Mouse (Mus musculus) granulocyte monocyte progenitor cell, adult 5-6 weeks (primary cell): ENCODE measurements at regions not wholly inside any gene's neighbourhood (a gene's known extent, or its start where the extent isn't known, plus 50 kb on each side); places are given as distances from the start of the nearest gene placed in this dataset.

Source experiments
- ATAC-seq: replicated peaks from 2 replicates; pipeline ENCODE4 v1.8.0; 2016; ENCODE audit warnings: mild to moderate bottlenecking, moderate TSS enrichment, inconsistent platforms; ENCODE audit not compliant: poor library complexity, severe bottlenecking

GRCm38 (mm10) chr5:64709146-64709545 is 94.0 kb upstream of the Klf3 start:
- ATAC-seq, result peak; percentile 30; the same call in 1 of the 2 replicates

- ATAC-seq, result no peak
Observed at GRCm38 (mm10) chr5:64710236-64710635, 93.0 kb upstream of the Klf3 start.

- no peak for ATAC-seq
Observed at GRCm38 (mm10) chr5:64710968-64711367, 92.2 kb upstream of the Klf3 start.

- no peak for ATAC-seq
Observed at GRCm38 (mm10) chr5:64714221-64714653, 89.0 kb upstream of the Klf3 start.

- ATAC-seq, result no peak
Observed at GRCm38 (mm10) chr5:64714710-64715109, 88.5 kb upstream of the Klf3 start.

- peak; percentile 56; the same call in 1 of the 2 replicates for ATAC-seq
Observed at GRCm38 (mm10) chr5:64716551-64716950, 86.6 kb upstream of the Klf3 start.

GRCm38 (mm10) chr5:64722211-64722610 is 81.0 kb upstream of the Klf3 start:
- no peak for ATAC-seq

GRCm38 (mm10) chr5:64727847-64728246 is 75.3 kb upstream of the Klf3 start:
- no peak for ATAC-seq

GRCm38 (mm10) chr5:64732356-64732755 is 70.8 kb upstream of the Klf3 start:
- ATAC-seq, result no peak

- no peak for ATAC-seq
Observed at GRCm38 (mm10) chr5:64736985-64737384, 66.2 kb upstream of the Klf3 start.

- ATAC-seq, result no peak
Observed at GRCm38 (mm10) chr5:64738096-64738780, 65.0 kb upstream of the Klf3 start.

GRCm38 (mm10) chr5:64738781-64739310 is 64.3 kb upstream of the Klf3 start:
- ATAC-seq, result no peak

- no peak for ATAC-seq
Observed at GRCm38 (mm10) chr5:64739311-64740261, 63.6 kb upstream of the Klf3 start.

GRCm38 (mm10) chr5:64744041-64744440 is 59.1 kb upstream of the Klf3 start:
- ATAC-seq, result no peak

GRCm38 (mm10) chr5:64744455-64744854 is 58.7 kb upstream of the Klf3 start:
- no peak for ATAC-seq

- no peak for ATAC-seq
Observed at GRCm38 (mm10) chr5:64747461-64747860, 55.7 kb upstream of the Klf3 start.

- no peak for ATAC-seq
Observed at GRCm38 (mm10) chr5:64749415-64750166, 53.6 kb upstream of the Klf3 start.

GRCm38 (mm10) chr5:64750406-64750805 is 52.8 kb upstream of the Klf3 start:
- ATAC-seq, result no peak

- peak; percentile 51 for ATAC-seq
Observed at GRCm38 (mm10) chr5:64750976-64751656, 52.1 kb upstream of the Klf3 start.
